Mouse (Mus musculus) sigmoid colon, adult 10 weeks (tissue): ENCODE data around the gene Smug1. TPM values are rescaled to one million over a fixed set of nuclear protein-coding genes. Genes with fewer than 3 reads are reported as not detected.

Experiments used
- polyA plus RNA-seq: library from polyadenylated mRNA; stranded (reverse); fragments of 350-450 nt; fragmentation: Illumina TruSeq; extraction: RNeasy Lipid Tissue Mini Kit (QIAGEN cat#74804); gene quantifications from one replicate; pipeline ENCODE4 v1.2.3, GENCODE M21; 2014; ENCODE audit warnings: low read depth, low replicate concordance

Gene Smug1
- polyA plus RNA-seq = 17.1 TPM

DNA sequence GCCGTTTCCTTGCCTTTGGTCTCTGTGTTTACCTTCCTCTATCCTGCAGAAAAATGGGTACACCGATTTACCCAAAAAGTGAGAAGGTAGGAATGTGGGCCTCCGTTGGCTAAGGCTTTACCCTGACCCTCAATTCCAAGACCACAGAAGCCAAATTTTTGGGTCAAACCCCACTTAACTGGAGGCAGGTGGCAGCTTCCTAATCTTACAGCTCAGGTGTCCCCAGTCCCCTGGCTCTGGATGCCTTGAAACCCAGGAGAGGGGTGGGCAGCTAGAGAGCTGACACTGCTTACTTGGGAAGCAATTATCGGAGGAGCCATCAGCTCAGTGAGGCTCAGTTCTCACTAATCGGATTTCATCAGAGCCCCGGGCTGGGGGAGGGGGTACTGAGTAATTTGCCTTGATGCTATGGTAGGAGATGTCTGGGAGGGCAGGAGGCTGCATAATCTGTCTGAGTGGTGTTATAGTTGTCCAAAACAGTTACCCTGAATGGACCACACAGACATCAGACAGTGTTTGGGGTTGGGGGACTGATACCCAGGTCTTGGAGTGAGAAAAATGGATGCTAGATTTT lies at the start of gene Smug1:
Smug1 (minus strand) TSS at position 51 of the 574 bp plus-strand sequence.

Other genes with a start within 250 kb of the Smug1 start
- gene Hoxc13, start 246.0 kb downstream of the Smug1 start, polyA plus RNA-seq = not detected
- gene Hoxc12, start 230.3 kb downstream of the Smug1 start, polyA plus RNA-seq = not detected
- not detected for gene Hoxc11, start 212.7 kb downstream of the Smug1 start, polyA plus RNA-seq
- not detected for gene Hoxc10, start 200.3 kb downstream of the Smug1 start, polyA plus RNA-seq
- gene Hoxc5, start 199.6 kb downstream of the Smug1 start, polyA plus RNA-seq = not detected
- gene Hoxc9, start 190.7 kb downstream of the Smug1 start, polyA plus RNA-seq = not detected
- 0.19 TPM for gene Hoxc8, start 176.5 kb downstream of the Smug1 start, polyA plus RNA-seq
- gene Hoxc6, start 168.8 kb downstream of the Smug1 start, polyA plus RNA-seq = 0.28 TPM
- gene Hoxc4, start 148.2 kb downstream of the Smug1 start, polyA plus RNA-seq = 1.1 TPM
- 80.4 TPM for gene Cbx5, start 72.7 kb upstream of the Smug1 start, polyA plus RNA-seq
- gene Hnrnpa1, start 73.3 kb upstream of the Smug1 start, polyA plus RNA-seq = 503 TPM
- not detected for gene Nfe2, start 91.3 kb upstream of the Smug1 start, polyA plus RNA-seq
- gene Copz1, start 105.6 kb upstream of the Smug1 start, polyA plus RNA-seq = 83.1 TPM
- gene Gpr84, start 143.5 kb upstream of the Smug1 start, polyA plus RNA-seq = not detected
- not detected for gene Zfp385a, start 173.0 kb upstream of the Smug1 start, polyA plus RNA-seq
- gene Itga5, start 199.7 kb upstream of the Smug1 start, polyA plus RNA-seq = 1.3 TPM